Mouse (Mus musculus) thymus, adult 2 months (tissue): ENCODE measurements around the gene Zfx. TPM values are rescaled to one million over a fixed set of nuclear protein-coding genes. Genes with fewer than 3 reads are reported as not detected.

ENCODE experiments used
- DNase-seq: peaks from one replicate; pipeline ENCODE4 v3.0.0; 2021
- H3K27ac ChIP-seq: fragments of 200-500 bp; 2 replicates; pipeline ENCODE4 v1.5.1; 2012; ENCODE audit warnings: low read length, control low read depth; ENCODE audit not compliant: control insufficient read depth, insufficient read depth
- H3K27me3 ChIP-seq: fragments of 200-500 bp; 2 replicates; pipeline ENCODE4 v1.6.1; 2012; ENCODE audit warnings: mild to moderate bottlenecking, low read length, moderate library complexity, mixed read lengths; ENCODE audit not compliant: control insufficient read depth, insufficient read depth
- H3K36me3 ChIP-seq: fragments of 200-500 bp; 2 replicates; pipeline ENCODE4 v1.6.1; 2012; ENCODE audit warnings: mild to moderate bottlenecking, low read length, moderate library complexity; ENCODE audit not compliant: control insufficient read depth, insufficient read depth
- H3K4me1 ChIP-seq: fragments of 200-500 bp; replicated peaks from 2 replicates; pipeline ENCODE4 v1.6.1; 2012; ENCODE audit warnings: low read length; ENCODE audit not compliant: control insufficient read depth, insufficient read depth
- H3K4me3 ChIP-seq: fragments of 200-500 bp; 2 replicates; pipeline ENCODE4 v1.5.1; 2012; ENCODE audit warnings: mild to moderate bottlenecking, low read length, control low read depth, moderate library complexity; ENCODE audit not compliant: control insufficient read depth, insufficient read depth
- CTCF ChIP-seq: fragments of 200-500 bp; IDR thresholded peaks from 2 replicates; pipeline ENCODE4 v1.5.1; 2012; ENCODE audit warnings: mild to moderate bottlenecking, control low read depth, low read length, moderate library complexity, borderline replicate concordance; ENCODE audit not compliant: control insufficient read depth, poor library complexity, insufficient read depth; ENCODE audit errors: extremely low read depth
- POLR2A ChIP-seq: fragments of 200-500 bp; IDR thresholded peaks from 2 replicates; pipeline ENCODE4 v1.6.1; 2012; ENCODE audit warnings: mild to moderate bottlenecking, low read length, control low read depth, moderate library complexity; ENCODE audit not compliant: control insufficient read depth, poor library complexity, insufficient read depth; ENCODE audit errors: extremely low read depth
- WGBS: fragments of 180-500 bp; shearing (Covaris S2); methylation state at CpG from one replicate; pipeline ENCODE4 v1.1.7; 2018; 5-methylcytosine and 5-hydroxymethylcytosine counted together
- polyA plus RNA-seq: library from polyadenylated mRNA; depleted of rRNA; stranded (reverse); fragments of >200 nt; gene quantifications from 2 replicates; pipeline ENCODE4 v1.2.3, GENCODE M21; 2012

The Zfx gene
- polyA plus RNA-seq, 1 experiment: 14.9 TPM

GRCm38 (mm10) chrX:94121866-94122708, 1.4 kb downstream of the Zfx start:
- peak; percentile 79 for DNase-seq
- Histone ChIP-seq H3K36me3 (no peaks in the 10 kb centered on the region), H3K27ac (peak overlapping the region; percentile 95), H3K4me3 (peak overlapping the region; percentile 97), H3K27me3 (no peaks in the 10 kb centered on the region), H3K4me1 (no peaks in the 10 kb centered on the region; the same call in 1 of the 2 replicates)
- WGBS: 1% methylated on average over 50 of the region's 65 CpGs
- no peak for TF ChIP-seq CTCF
- TF ChIP-seq POLR2A: 0 out of 2 replicates have a peak, but pooled peaks have one; percentile 36

DNA sequence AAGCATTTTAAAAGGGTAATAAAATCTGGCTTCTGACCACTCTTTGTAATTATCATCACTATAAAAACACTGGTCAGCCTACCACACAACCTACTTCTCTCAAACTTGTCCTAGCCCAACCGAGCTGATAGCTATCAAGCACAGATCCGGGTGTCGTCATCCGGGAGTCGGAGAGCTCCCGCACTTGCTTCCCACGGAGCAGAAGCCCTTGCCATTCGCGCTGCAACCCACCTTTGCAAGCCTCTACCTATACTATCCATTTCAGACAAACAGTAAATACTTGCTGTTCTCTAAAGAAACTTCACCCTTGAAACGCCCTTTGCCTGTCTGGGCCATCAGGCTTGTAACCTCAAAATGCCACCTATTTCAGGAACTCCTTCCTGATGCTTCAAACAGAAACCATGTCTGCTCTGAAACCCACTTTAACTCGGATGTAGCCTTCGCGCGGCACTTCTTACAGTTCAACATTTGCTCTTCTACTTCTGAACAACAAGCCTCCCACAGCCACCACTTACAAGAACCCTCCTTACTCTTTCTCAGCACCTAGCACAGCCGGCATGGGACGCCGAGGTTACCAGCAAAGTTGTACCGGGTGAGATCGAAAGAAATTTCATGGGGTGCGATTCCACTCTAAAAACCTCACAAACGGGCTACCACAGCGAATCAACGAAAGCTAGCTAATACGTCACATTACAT, 2.2 kb downstream of the Zfx start:
- H3K27me3 ChIP-seq: no peaks in the 10 kb centered on the region

GRCm38 (mm10) chrX:94118350-94118749, 5.2 kb downstream of the Zfx start:
- H3K4me3 ChIP-seq: no peak overlapping the region
- no peak overlapping the region for H3K27ac ChIP-seq
- H3K27me3 ChIP-seq: no peaks in the 10 kb centered on the region
- no peak for TF ChIP-seq POLR2A
- TF ChIP-seq CTCF: no peak
- DNase-seq: no peak
- H3K36me3 ChIP-seq: no peaks in the 10 kb centered on the region
- H3K4me1 ChIP-seq: no peaks in the 10 kb centered on the region; the same call in none of the 2 replicates

More for the DNA sequence above, 2.2 kb downstream of the Zfx start:
- peak overlapping the region; percentile 71 for H3K4me3 ChIP-seq
- H3K4me1 ChIP-seq: no peaks in the 10 kb centered on the region; the same call in 1 of the 2 replicates
- 1% methylated on average over 24 of the region's 24 CpGs for WGBS
- no peak for TF ChIP-seq CTCF
- TF ChIP-seq POLR2A: no peak
- peak overlapping the region; percentile 73 for H3K27ac ChIP-seq
- no peaks in the 10 kb centered on the region for H3K36me3 ChIP-seq
- DNase-seq: peak; percentile 7

DNA sequence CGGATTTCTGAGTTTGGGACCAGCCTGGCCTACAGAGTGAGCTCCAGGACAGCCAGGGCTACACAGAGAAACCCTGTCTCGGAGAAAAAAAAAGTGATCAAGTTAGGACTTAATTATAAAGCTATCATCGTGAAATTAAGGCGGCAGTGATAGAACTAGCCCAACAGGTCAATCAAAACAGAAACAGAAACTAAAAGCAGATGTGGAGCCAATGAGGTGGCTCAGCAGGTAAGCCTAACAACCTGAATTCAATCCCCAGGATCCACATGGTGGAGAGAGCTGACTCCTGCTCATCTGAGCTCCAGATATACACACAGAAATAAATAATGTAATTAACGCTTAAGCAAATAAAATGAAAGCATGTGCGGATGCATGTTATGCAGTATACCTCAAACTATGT, 7.6 kb downstream of the Zfx start:
- H3K27me3 ChIP-seq: no peaks in the 10 kb centered on the region
- no peak for DNase-seq
- no peak overlapping the region for H3K27ac ChIP-seq
- H3K4me1 ChIP-seq: no peaks in the 10 kb centered on the region; the same call in none of the 2 replicates
- H3K4me3 ChIP-seq: no peak overlapping the region
- TF ChIP-seq POLR2A (no peak), CTCF (no peak)
- H3K36me3 ChIP-seq: no peaks in the 10 kb centered on the region
- WGBS: 66% methylated on average over 6 of the region's 6 CpGs

- Histone ChIP-seq H3K4me3 (no peak overlapping the region), H3K4me1 (no peaks in the 10 kb centered on the region), H3K27me3 (no peaks in the 10 kb centered on the region), H3K36me3 (no peaks in the 10 kb centered on the region), H3K27ac (no peak overlapping the region)
- no peak for DNase-seq
- WGBS: 88% methylated on average over 2 of the region's 2 CpGs
- TF ChIP-seq POLR2A (no peak), CTCF (no peak)
These were observed 17.5 kb downstream of the Zfx start for GRCm38 (mm10) chrX:94105964-94106363.

- TF ChIP-seq POLR2A (no peak), CTCF (no peak)
- no peak for DNase-seq
- no peaks in the 10 kb centered on the region for H3K4me1 ChIP-seq
- H3K27me3 ChIP-seq: no peaks in the 10 kb centered on the region
- H3K36me3 ChIP-seq: peaks cover 7% of the 10 kb centered on the region
- H3K27ac ChIP-seq: no peak overlapping the region
- no peak overlapping the region for H3K4me3 ChIP-seq
These were observed 20.6 kb downstream of the Zfx start for GRCm38 (mm10) chrX:94102938-94103337.

DNA sequence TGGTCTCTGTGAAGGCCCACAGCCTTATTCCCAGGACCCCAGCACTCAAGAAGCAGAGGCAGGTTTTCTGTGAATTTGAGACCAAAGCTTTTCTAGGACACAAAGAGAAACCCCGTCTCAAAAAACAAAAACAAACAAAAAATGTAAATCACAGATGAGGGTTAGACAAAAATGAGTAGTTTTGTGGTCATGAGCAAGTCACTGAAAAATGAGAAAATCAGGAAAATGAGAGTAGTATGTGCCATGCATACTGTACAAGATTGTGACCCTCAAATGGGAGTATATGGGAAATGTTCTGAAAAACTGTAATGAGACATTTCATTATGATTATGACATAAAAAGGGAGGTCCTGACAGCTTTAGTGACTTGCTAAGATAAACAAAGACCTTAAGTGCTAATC, 22.9 kb downstream of the Zfx start:
- 96% methylated on average over 1 of the region's 1 CpGs for WGBS
- H3K4me1 ChIP-seq: no peaks in the 10 kb centered on the region
- peaks cover 9% of the 10 kb centered on the region for H3K36me3 ChIP-seq
- TF ChIP-seq CTCF: no peak
- no peak for TF ChIP-seq POLR2A
- no peak for DNase-seq
- no peaks in the 10 kb centered on the region for H3K27me3 ChIP-seq
- no peak overlapping the region for H3K27ac ChIP-seq
- H3K4me3 ChIP-seq: no peak overlapping the region
